ENCODE assay signal across 23 mouse cellular contexts in genomic region chr1:134760642-134761041, GRCm38 (mm10).
DNase-seq lines count a peak whose midpoint lies in the region; ATAC-seq lines count a peak whose summit lies in the region.
"Had no signal": no experiment of that assay in that cellular context is flagged by ENCODE, and none has a peak within 500 bp of the region (broad histone marks: within the 10 kb centered on the region; RNA-seq: fewer than 3 reads in every experiment).

No protein-coding gene starts in this region.

- H3K4me2 ChIP-seq in heart, embryonic 11.5 days: no peak overlapping the region
- no peak overlapping the region for H3K4me2 ChIP-seq in midbrain, embryonic 11.5 days
- H3K4me2 ChIP-seq in midbrain, embryonic 15.5 days: no peak overlapping the region
- H3K4me2 ChIP-seq: embryonic facial prominence, embryonic 13.5 days; embryonic facial prominence, embryonic 15.5 days; forebrain, embryonic 12.5 days had no signal

- no peaks in the 10 kb centered on the region for H3K9me3 ChIP-seq in heart, embryonic 11.5 days (replicated peaks; ENCODE audit: control insufficient read depth, low read length)
- no peaks in the 10 kb centered on the region for H3K9me3 ChIP-seq in midbrain, embryonic 11.5 days (ENCODE audit: control insufficient read depth, low read length)
- no peaks in the 10 kb centered on the region for H3K9me3 ChIP-seq in midbrain, embryonic 15.5 days
- H3K9me3 ChIP-seq: embryonic facial prominence, embryonic 13.5 days; embryonic facial prominence, embryonic 15.5 days; forebrain, embryonic 10.5 days; forebrain, embryonic 12.5 days had no signal

- 80% methylated on average over 5 of the region's 5 CpGs for WGBS in heart, embryonic 11.5 days (ENCODE audit: insufficient replicate concordance)
- WGBS in midbrain, embryonic 11.5 days: 86% methylated on average over 5 of the region's 5 CpGs
- 88% methylated on average over 5 of the region's 5 CpGs for WGBS in midbrain, embryonic 15.5 days

- H3K27me3 ChIP-seq in heart, embryonic 11.5 days (ENCODE audit: control insufficient read depth, insufficient read depth, low read length): no peaks in the 10 kb centered on the region
- no peaks in the 10 kb centered on the region for H3K27me3 ChIP-seq in midbrain, embryonic 11.5 days (ENCODE audit: control insufficient read depth, insufficient read depth, low read length)
- no peaks in the 10 kb centered on the region for H3K27me3 ChIP-seq in midbrain, embryonic 15.5 days (replicated peaks)
- H3K27me3 ChIP-seq: embryonic facial prominence, embryonic 13.5 days; embryonic facial prominence, embryonic 15.5 days; forebrain, embryonic 12.5 days had no signal

- no peak overlapping the region for H3K4me3 ChIP-seq in heart, embryonic 11.5 days (ENCODE audit: low read depth, low read length)
- H3K4me3 ChIP-seq in midbrain, embryonic 11.5 days (ENCODE audit: low read depth, low read length): no peak overlapping the region
- no peak overlapping the region for H3K4me3 ChIP-seq in midbrain, embryonic 15.5 days
- H3K4me3 ChIP-seq: embryonic facial prominence, embryonic 13.5 days; embryonic facial prominence, embryonic 15.5 days; erythroblast, embryonic 14.5 days; forebrain, embryonic 10.5 days; forebrain, embryonic 12.5 days had no signal

- DNase-seq in gastrocnemius, postnatal 25 days: peak; percentile 55
- DNase-seq in gastrocnemius, adult 8-10 months (ENCODE audit: low spot score in 2 of 2): no peak
- no peak for DNase-seq in heart, adult 9 months (ENCODE audit: low spot score in 2 of 2)
- peak; percentile 39 for DNase-seq in midbrain, embryonic 11.5 days (ENCODE audit: low spot score, missing footprints)
- DNase-seq in spleen, postnatal 4 days (ENCODE audit: low spot score in 2 of 2): no peak
- DNase-seq: adrenal gland, adult 2 months; adrenal gland, postnatal 10 days; adrenal gland, postnatal 25 days; cerebellum, adult 11 months; cerebellum, adult 18-20 months; cerebellum, adult 8-10 months; cerebellum, adult 9-11 months; cerebellum, postnatal 14 days; cerebellum, postnatal 36 days; embryo, embryonic 11 days had no signal

- no peak for ATAC-seq in heart, embryonic 11.5 days (replicated peaks; ENCODE audit: insufficient number of reproducible peaks, low FRiP score, low TSS enrichment)
- no peak for ATAC-seq in midbrain, embryonic 11.5 days (ENCODE audit: low FRiP score)
- ATAC-seq in midbrain, embryonic 15.5 days (replicated peaks): no peak
- ATAC-seq: forebrain, embryonic 14.5 days had no signal

- 0 out of 2 replicates have a peak, but pooled peaks cover under 1% of the 10 kb centered on the region for H3K4me1 ChIP-seq in heart, embryonic 11.5 days (ENCODE audit: control insufficient read depth, insufficient read depth, low read length)
- H3K4me1 ChIP-seq in midbrain, embryonic 11.5 days (ENCODE audit: control insufficient read depth, insufficient read depth, low read length): no peaks in the 10 kb centered on the region
- H3K4me1 ChIP-seq in midbrain, embryonic 15.5 days: peaks cover 14% of the 10 kb centered on the region

- peaks cover 2% of the 10 kb centered on the region; the same call in 1 of the 2 replicates for H3K36me3 ChIP-seq in heart, embryonic 11.5 days (ENCODE audit: control insufficient read depth, insufficient read depth, low read length)
- H3K36me3 ChIP-seq in midbrain, embryonic 11.5 days (ENCODE audit: control insufficient read depth, insufficient read depth, low read length): no peaks in the 10 kb centered on the region
- H3K36me3 ChIP-seq in midbrain, embryonic 15.5 days (replicated peaks): no peaks in the 10 kb centered on the region
- H3K36me3 ChIP-seq: forebrain, embryonic 10.5 days; forebrain, embryonic 12.5 days had no signal

- no peak overlapping the region for H3K27ac ChIP-seq in heart, embryonic 11.5 days (ENCODE audit: low read depth, low read length)
- no peak overlapping the region for H3K27ac ChIP-seq in midbrain, embryonic 11.5 days (ENCODE audit: low read depth, low read length)
- no peak overlapping the region for H3K27ac ChIP-seq in midbrain, embryonic 15.5 days
- H3K27ac ChIP-seq: embryonic facial prominence, embryonic 13.5 days; embryonic facial prominence, embryonic 15.5 days; forebrain, embryonic 10.5 days; forebrain, embryonic 12.5 days had no signal

- H3K9ac ChIP-seq in heart, embryonic 11.5 days (ENCODE audit: low read depth, low read length): 0 out of 2 replicates have a peak overlapping the region, but pooled peaks have one; percentile 6
- no peak overlapping the region for H3K9ac ChIP-seq in midbrain, embryonic 11.5 days (ENCODE audit: low read length)
- no peak overlapping the region for H3K9ac ChIP-seq in midbrain, embryonic 15.5 days
- H3K9ac ChIP-seq: embryonic facial prominence, embryonic 13.5 days; embryonic facial prominence, embryonic 15.5 days; forebrain, embryonic 12.5 days had no signal

Comparison
In these comparisons a context has a peak if more than half of its experiments do, and no peak if none do; other contexts are left out.
1. DNase-seq: peak in gastrocnemius, postnatal 25 days (single experiment) and midbrain, embryonic 11.5 days (single experiment); none in gastrocnemius, adult 8-10 months (0 of 2), heart, adult 9 months (0 of 2) and spleen, postnatal 4 days (0 of 2).